Mouse (Mus musculus) heart, adult 9 months (tissue): ENCODE measurements around the gene Itgax.
"Not testable (repeated sequence)": the region's sequence is repeated elsewhere in the genome, so short reads cannot be mapped to it uniquely, and the experiment has no call there.

Experiments used
- DNase-seq, 2 experiments: peaks; one replicate each; pipeline ENCODE4 v3.0.0; 2022; ENCODE audit warnings: low spot score in 2 of 2

Itgax gene

GRCm38 (mm10) chr7:128158688-128159354 lies 29.5 kb downstream of the Itgax start:
- not testable (repeated sequence) for DNase-seq

- no peak for DNase-seq
Measured at GRCm38 (mm10) chr7:128164001-128164400, 34.7 kb downstream of the Itgax start.

GRCm38 (mm10) chr7:128166391-128166790 lies 37.0 kb downstream of the Itgax start:
- no peak for DNase-seq

- no peak for DNase-seq
Measured at GRCm38 (mm10) chr7:128169996-128170395, 40.6 kb downstream of the Itgax start.

GRCm38 (mm10) chr7:128178385-128178784 lies 49.0 kb downstream of the Itgax start:
- DNase-seq: no peak

- DNase-seq: no peak
Measured at GRCm38 (mm10) chr7:128180126-128180525, 50.8 kb downstream of the Itgax start.

- no peak for DNase-seq
Measured at GRCm38 (mm10) chr7:128180546-128180945, 51.2 kb downstream of the Itgax start.

GRCm38 (mm10) chr7:128181691-128182090 lies 52.3 kb downstream of the Itgax start:
- DNase-seq: no peak
